Mouse (Mus musculus): ENCODE measurements around the gene Hsd17b7. TPM values are rescaled to one million over a fixed set of nuclear protein-coding genes. Genes with fewer than 3 reads are reported as not detected.
A peak's percentile ranks its signal among the peaks of the same experiment; 100 is the strongest.

The Hsd17b7 gene
- polyA plus RNA-seq, 1 experiment = 3.3 TPM

DNA sequence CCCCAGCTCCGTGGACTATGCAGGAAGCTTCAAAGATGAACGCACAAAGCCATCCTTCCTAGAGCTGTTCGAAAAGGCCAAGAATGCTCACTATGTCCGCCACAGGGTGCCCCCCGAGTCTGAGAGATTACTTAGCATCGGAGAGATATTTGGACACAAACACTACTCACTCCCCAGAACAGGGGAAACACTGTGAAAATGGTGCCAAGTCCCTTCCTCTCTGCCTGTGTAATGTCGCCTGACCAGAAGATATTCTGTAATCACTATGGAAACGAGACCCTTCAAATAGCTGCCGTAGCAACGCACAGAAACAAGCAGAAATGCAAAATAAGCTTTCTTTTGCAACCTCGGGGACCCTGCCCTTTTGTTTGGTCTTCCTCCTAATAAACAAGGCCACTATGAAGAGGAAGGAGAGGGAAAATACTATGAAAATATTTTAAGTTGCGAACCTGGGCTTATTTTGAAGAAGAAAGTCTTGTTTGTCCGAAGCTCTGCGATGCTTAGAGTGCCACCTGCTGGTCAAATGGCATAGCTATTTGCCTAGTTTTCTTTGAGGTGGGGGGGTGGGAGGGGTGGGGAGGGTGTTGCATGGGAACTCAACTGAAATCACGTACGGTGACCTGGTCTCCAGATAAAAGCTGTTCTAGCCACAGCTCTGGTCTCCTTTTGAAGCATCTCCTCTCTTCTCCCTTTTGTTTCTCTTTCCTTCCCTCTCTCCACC is 34.9 kb downstream of the Hsd17b7 start:
- Histone ChIP-seq H3K27me3 (ENCODE audit: control insufficient read depth, insufficient read depth, low read length) (no peaks in the 10 kb centered on the region), H3K27ac (ENCODE audit: control insufficient read depth, insufficient read depth, low read depth, low read length) (no peak overlapping the region), H3K4me1 (ENCODE audit: control insufficient read depth, insufficient read depth, low read length) (peaks cover 7% of the 10 kb centered on the region), H3K36me3 (ENCODE audit: control insufficient read depth, insufficient read depth, low read length) (no peaks in the 10 kb centered on the region), H3K4me3 (ENCODE audit: control insufficient read depth, low read depth, low read length) (peak overlapping the region; percentile 65)
- TF ChIP-seq POLR2A (IDR thresholded peaks at IDR 0.05; ENCODE audit: control insufficient read depth, low read depth, low read length) (no peak), CTCF (IDR thresholded peaks at IDR 0.05; ENCODE audit: control insufficient read depth, insufficient read depth, insufficient replicate concordance, low read depth, low read length) (peak; percentile 7; the same call in 1 of the 2 replicates)

DNA sequence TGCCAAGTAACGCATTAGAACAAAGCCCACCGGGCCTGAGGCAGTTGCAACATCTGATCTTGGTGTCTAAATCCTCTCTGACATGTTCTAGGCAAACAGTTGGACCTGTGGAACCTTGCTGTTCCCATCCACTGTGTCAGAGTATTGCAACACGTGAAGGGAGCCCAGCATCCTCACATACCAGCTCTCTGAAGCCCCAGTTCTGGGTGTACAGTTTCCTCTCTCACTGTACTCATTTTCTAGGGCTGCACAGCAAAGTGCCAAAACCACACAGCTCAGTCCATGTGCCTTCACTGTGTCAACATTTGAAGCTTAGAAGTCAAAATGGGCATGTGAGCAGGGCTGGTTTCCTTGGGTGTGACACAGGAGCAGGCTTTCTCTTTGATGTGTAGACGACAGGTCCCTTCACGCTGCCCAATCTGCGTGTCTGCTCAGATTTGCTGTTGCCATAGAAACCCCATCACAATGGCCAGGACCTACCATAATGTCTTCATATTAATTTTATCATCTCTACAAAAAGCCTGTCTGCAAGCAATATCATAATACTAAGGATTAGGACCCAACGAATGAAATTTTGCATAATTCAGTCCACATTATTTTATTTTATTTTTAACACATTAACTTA is 36.8 kb downstream of the Hsd17b7 start:
- H3K4me3 ChIP-seq (ENCODE audit: control insufficient read depth, low read depth, low read length) = no peak overlapping the region

GRCm38 (mm10) chr1:169931698-169932097 is 37.3 kb downstream of the Hsd17b7 start:
- TF ChIP-seq CTCF (IDR thresholded peaks at IDR 0.05; ENCODE audit: control insufficient read depth, insufficient read depth, insufficient replicate concordance, low read depth, low read length) = no peak
- no peak for TF ChIP-seq POLR2A (IDR thresholded peaks at IDR 0.05; ENCODE audit: control insufficient read depth, low read depth, low read length)
- no peak overlapping the region for H3K27ac ChIP-seq (ENCODE audit: control insufficient read depth, insufficient read depth, low read depth, low read length)
- no peaks in the 10 kb centered on the region for H3K27me3 ChIP-seq (ENCODE audit: control insufficient read depth, insufficient read depth, low read length)
- H3K4me3 ChIP-seq (ENCODE audit: control insufficient read depth, low read depth, low read length) = no peak overlapping the region
- peaks cover 7% of the 10 kb centered on the region for H3K4me1 ChIP-seq (ENCODE audit: control insufficient read depth, insufficient read depth, low read length)
- H3K36me3 ChIP-seq (ENCODE audit: control insufficient read depth, insufficient read depth, low read length) = no peaks in the 10 kb centered on the region

More for the DNA sequence above, 36.8 kb downstream of the Hsd17b7 start:
- Histone ChIP-seq H3K36me3 (ENCODE audit: control insufficient read depth, insufficient read depth, low read length) (no peaks in the 10 kb centered on the region), H3K27ac (ENCODE audit: control insufficient read depth, insufficient read depth, low read depth, low read length) (no peak overlapping the region), H3K27me3 (ENCODE audit: control insufficient read depth, insufficient read depth, low read length) (no peaks in the 10 kb centered on the region), H3K4me1 (ENCODE audit: control insufficient read depth, insufficient read depth, low read length) (peaks cover 7% of the 10 kb centered on the region)
- TF ChIP-seq CTCF (IDR thresholded peaks at IDR 0.05; ENCODE audit: control insufficient read depth, insufficient read depth, insufficient replicate concordance, low read depth, low read length) = no peak
- TF ChIP-seq POLR2A (IDR thresholded peaks at IDR 0.05; ENCODE audit: control insufficient read depth, low read depth, low read length) = no peak

DNA sequence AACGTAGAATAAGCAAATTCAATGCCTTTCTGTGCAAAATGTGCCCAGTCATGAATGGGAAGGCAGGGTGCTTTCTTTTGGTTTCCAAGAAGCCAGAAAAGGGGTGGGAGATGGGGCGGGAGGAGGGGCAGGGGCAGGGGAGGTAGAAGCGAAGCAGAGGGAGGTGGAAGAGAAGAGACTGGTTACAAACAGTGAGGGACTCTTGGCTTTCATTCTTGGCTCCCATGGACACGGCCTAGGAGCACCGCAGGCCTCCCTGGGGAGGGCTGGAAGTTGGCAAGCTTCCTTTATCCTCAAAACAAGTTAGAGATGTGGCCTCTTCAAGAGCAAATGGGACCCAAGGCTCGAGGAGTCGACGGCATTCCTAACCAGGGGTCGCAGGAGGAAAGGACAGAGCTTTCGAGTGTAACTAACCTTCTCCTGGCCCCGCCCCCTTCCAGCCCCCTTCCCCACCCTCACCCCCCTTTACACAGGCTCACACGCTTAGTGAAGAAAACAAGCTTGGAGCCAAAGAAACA is 40.5 kb downstream of the Hsd17b7 start, which contains the start of gene Ccdc190:
TSS of gene Ccdc190 (plus strand) at position 195 of the 518 bp plus-strand sequence.
- TF ChIP-seq POLR2A (IDR thresholded peaks at IDR 0.05; ENCODE audit: control insufficient read depth, low read depth, low read length) = no peak
- TF ChIP-seq CTCF (IDR thresholded peaks at IDR 0.05; ENCODE audit: control insufficient read depth, insufficient read depth, insufficient replicate concordance, low read depth, low read length) = no peak
- H3K4me3 ChIP-seq (ENCODE audit: control insufficient read depth, low read depth, low read length) = no peak within 1 kb of the TSS
- H3K27ac ChIP-seq (ENCODE audit: control insufficient read depth, insufficient read depth, low read depth, low read length) = no peak within 1 kb of the TSS

GRCm38 (mm10) chr1:169927753-169928369 is 41.2 kb downstream of the Hsd17b7 start:
- Histone ChIP-seq H3K27ac (ENCODE audit: control insufficient read depth, insufficient read depth, low read depth, low read length) (no peak overlapping the region), H3K4me1 (ENCODE audit: control insufficient read depth, insufficient read depth, low read length) (no peaks in the 10 kb centered on the region), H3K4me3 (ENCODE audit: control insufficient read depth, low read depth, low read length) (no peak overlapping the region), H3K27me3 (ENCODE audit: control insufficient read depth, insufficient read depth, low read length) (no peaks in the 10 kb centered on the region), H3K36me3 (ENCODE audit: control insufficient read depth, insufficient read depth, low read length) (no peaks in the 10 kb centered on the region)
- no peak for TF ChIP-seq CTCF (IDR thresholded peaks at IDR 0.05; ENCODE audit: control insufficient read depth, insufficient read depth, insufficient replicate concordance, low read depth, low read length)
- no peak for TF ChIP-seq POLR2A (IDR thresholded peaks at IDR 0.05; ENCODE audit: control insufficient read depth, low read depth, low read length)

More for the DNA sequence above, 40.5 kb downstream of the Hsd17b7 start, which contains the start of gene Ccdc190:
- Histone ChIP-seq H3K36me3 (ENCODE audit: control insufficient read depth, insufficient read depth, low read length) (no peaks in the 10 kb centered on the region), H3K4me1 (ENCODE audit: control insufficient read depth, insufficient read depth, low read length) (no peaks in the 10 kb centered on the region; the same call in 1 of the 2 replicates), H3K27me3 (ENCODE audit: control insufficient read depth, insufficient read depth, low read length) (no peaks in the 10 kb centered on the region)

GRCm38 (mm10) chr1:169924567-169924966 is 44.5 kb downstream of the Hsd17b7 start:
- Histone ChIP-seq H3K27me3 (ENCODE audit: control insufficient read depth, insufficient read depth, low read length) (no peaks in the 10 kb centered on the region), H3K4me3 (ENCODE audit: control insufficient read depth, low read depth, low read length) (peak overlapping the region; percentile 14; the same call in 1 of the 2 replicates), H3K4me1 (ENCODE audit: control insufficient read depth, insufficient read depth, low read length) (no peaks in the 10 kb centered on the region), H3K36me3 (ENCODE audit: control insufficient read depth, insufficient read depth, low read length) (no peaks in the 10 kb centered on the region), H3K27ac (ENCODE audit: control insufficient read depth, insufficient read depth, low read depth, low read length) (no peak overlapping the region)
- TF ChIP-seq POLR2A (IDR thresholded peaks at IDR 0.05; ENCODE audit: control insufficient read depth, low read depth, low read length) (no peak), CTCF (IDR thresholded peaks at IDR 0.05; ENCODE audit: control insufficient read depth, insufficient read depth, insufficient replicate concordance, low read depth, low read length) (no peak)

Measured in testis, adult 2 months (tissue).